In the genomic region with DNA sequence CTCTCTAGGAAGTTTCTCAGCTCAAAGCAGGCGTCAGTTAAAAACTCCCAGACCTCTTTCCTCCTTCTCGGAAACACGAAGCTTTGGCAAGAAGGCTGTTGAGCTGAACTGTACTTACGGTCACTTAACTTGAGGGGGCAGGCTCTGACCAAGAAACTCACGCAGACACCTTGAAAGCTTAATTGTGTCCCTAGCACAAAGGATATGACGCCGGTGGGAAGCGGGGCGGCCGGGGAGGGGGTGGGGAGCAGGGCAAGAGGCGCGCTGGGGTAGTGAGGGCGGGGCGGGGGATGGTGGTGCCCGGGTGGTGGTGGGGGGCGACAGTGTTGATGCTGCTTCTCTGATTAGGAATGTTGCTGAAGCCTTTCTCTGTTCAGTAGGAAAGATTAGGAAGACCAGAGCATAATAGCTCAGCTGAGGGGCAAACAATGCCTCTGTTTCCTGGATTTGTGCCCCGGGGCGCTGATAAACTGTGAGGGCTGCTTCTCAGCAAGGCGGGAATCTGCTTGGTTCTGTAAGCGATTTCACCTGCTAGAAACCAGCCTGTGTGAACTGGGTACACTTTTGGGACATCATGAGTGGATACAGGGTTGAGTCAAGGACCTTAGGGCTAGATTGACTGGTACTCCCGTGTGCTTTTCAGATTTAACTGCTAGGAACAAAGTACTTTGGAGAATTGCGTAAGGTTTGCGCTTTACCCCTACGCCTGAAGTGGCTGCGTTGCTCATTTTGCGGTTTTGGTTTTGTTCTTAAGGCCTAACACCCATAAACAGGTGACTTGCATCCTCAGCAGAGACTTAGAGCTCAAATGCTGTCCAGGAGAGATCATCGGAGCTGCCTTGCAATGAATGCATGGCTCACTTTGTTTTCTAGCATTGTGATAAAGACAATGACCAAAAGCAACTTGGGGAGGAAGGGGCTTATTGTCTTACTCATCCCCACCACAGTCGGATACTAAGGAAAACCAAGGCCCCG, we compare ENCODE assay signal across 8 mouse cellular contexts. TPM values are rescaled to one million over a fixed set of nuclear protein-coding genes. Genes with fewer than 3 reads are reported as not detected.
DNase-seq lines count a peak whose midpoint lies in the region; ATAC-seq and TF ChIP-seq lines count a peak whose summit lies in the region.

No protein-coding gene starts in this region.

- peak; percentile 72 for ATAC-seq in Patski
- peak; percentile 67 for ATAC-seq in heart, embryonic 11.5 days (replicated peaks; ENCODE audit: insufficient number of reproducible peaks, low FRiP score, low TSS enrichment)
- ATAC-seq in liver, postnatal 0 days, result peak; percentile 46
- ATAC-seq in neural tube, embryonic 12.5 days (ENCODE audit: low FRiP score, low read depth), result peak; percentile 95
- ATAC-seq in cerebellum, adult (ENCODE audit: insufficient number of reproducible peaks, low FRiP score, low TSS enrichment), result no peak

- no peaks in the 10 kb centered on the region for H3K27me3 ChIP-seq in Patski
- H3K27me3 ChIP-seq in embryonic facial prominence, embryonic 10.5 days (replicated peaks; ENCODE audit: low read depth, poor library complexity, severe bottlenecking), result no peaks in the 10 kb centered on the region
- no peaks in the 10 kb centered on the region for H3K27me3 ChIP-seq in heart, embryonic 11.5 days (ENCODE audit: control insufficient read depth, insufficient read depth, low read length)
- H3K27me3 ChIP-seq in liver, postnatal 0 days (ENCODE audit: insufficient read depth, low read length), result no peaks in the 10 kb centered on the region
- no peaks in the 10 kb centered on the region for H3K27me3 ChIP-seq in neural tube, embryonic 12.5 days (replicated peaks)

- peak; percentile 76 for TF ChIP-seq CTCF in Patski (IDR thresholded peaks at IDR 0.05)
- peak; percentile 79 for TF ChIP-seq CTCF in liver, postnatal 0 days (IDR thresholded peaks at IDR 0.05; ENCODE audit: low read depth)

- in situ Hi-C loops in Patski (cut with MboI; ENCODE audit: low pct_unique_long_range_greater_than_20kb), result loop anchor here (5.0 to 10.0 kb wide), 4 partner anchors 60 to 312 kb away; a partner anchor contains a TSS

- peaks cover 17% of the 10 kb centered on the region for H3K4me1 ChIP-seq in embryonic facial prominence, embryonic 10.5 days
- H3K4me1 ChIP-seq in heart, embryonic 11.5 days (ENCODE audit: control insufficient read depth, insufficient read depth, low read length), result peaks cover 17% of the 10 kb centered on the region; the same call in 1 of the 2 replicates
- peaks cover 30% of the 10 kb centered on the region for H3K4me1 ChIP-seq in liver, postnatal 0 days (ENCODE audit: insufficient read depth)
- no peaks in the 10 kb centered on the region for H3K4me1 ChIP-seq in neural tube, embryonic 12.5 days

- DNase-seq in 3134 (ENCODE audit: extremely low read depth, insufficient read length, low spot score), result peak; percentile 3
- peak; percentile 51 for DNase-seq in Patski (ENCODE audit: low read depth, low spot score)
- peak; percentile 85 for DNase-seq in embryonic facial prominence, embryonic 10.5 days (ENCODE audit: low spot score)
- DNase-seq in kidney, adult 8-10 months, result peak; percentile 59 to 60
- peak; percentile 74 for DNase-seq in liver, postnatal 0 days

- H3K9me3 ChIP-seq in embryonic facial prominence, embryonic 10.5 days, result no peaks in the 10 kb centered on the region; the same call in 1 of the 2 replicates
- no peaks in the 10 kb centered on the region for H3K9me3 ChIP-seq in heart, embryonic 11.5 days (replicated peaks; ENCODE audit: control insufficient read depth, low read length)
- no peaks in the 10 kb centered on the region; the same call in none of the 2 replicates for H3K9me3 ChIP-seq in liver, postnatal 0 days (ENCODE audit: low read length)
- peaks cover 2% of the 10 kb centered on the region; the same call in 1 of the 2 replicates for H3K9me3 ChIP-seq in neural tube, embryonic 12.5 days

- no peaks in the 10 kb centered on the region for H3K36me3 ChIP-seq in embryonic facial prominence, embryonic 10.5 days (replicated peaks)
- H3K36me3 ChIP-seq in heart, embryonic 11.5 days (ENCODE audit: control insufficient read depth, insufficient read depth, low read length), result no peaks in the 10 kb centered on the region
- peaks cover 13% of the 10 kb centered on the region for H3K36me3 ChIP-seq in liver, postnatal 0 days (replicated peaks; ENCODE audit: insufficient read depth, low read length)
- H3K36me3 ChIP-seq in neural tube, embryonic 12.5 days, result no peaks in the 10 kb centered on the region

- TF ChIP-seq EP300 in liver, postnatal 0 days (IDR thresholded peaks at IDR 0.05; ENCODE audit: low read depth), result no peak

- peak overlapping the region; percentile 89 for H3K27ac ChIP-seq in embryonic facial prominence, embryonic 10.5 days (replicated peaks)
- peak overlapping the region; percentile 65 for H3K27ac ChIP-seq in heart, embryonic 11.5 days (ENCODE audit: low read depth, low read length)
- peak overlapping the region; percentile 65 for H3K27ac ChIP-seq in liver, postnatal 0 days (ENCODE audit: low read depth)
- no peak overlapping the region for H3K27ac ChIP-seq in neural tube, embryonic 12.5 days

- WGBS in embryonic facial prominence, embryonic 10.5 days, result 10% methylated on average over 29 of the region's 29 CpGs
- WGBS in heart, embryonic 11.5 days (ENCODE audit: insufficient replicate concordance), result 12% methylated on average over 29 of the region's 29 CpGs
- 4% methylated on average over 29 of the region's 29 CpGs for WGBS in liver, postnatal 0 days (ENCODE audit: insufficient replicate concordance)
- WGBS in neural tube, embryonic 12.5 days, result 14% methylated on average over 29 of the region's 29 CpGs

- H3K9ac ChIP-seq in heart, embryonic 11.5 days (ENCODE audit: low read depth, low read length), result peak overlapping the region; percentile 52; the same call in 1 of the 2 replicates
- peak overlapping the region; percentile 65 for H3K9ac ChIP-seq in liver, postnatal 0 days (replicated peaks)
- peak overlapping the region; percentile 47; the same call in 1 of the 2 replicates for H3K9ac ChIP-seq in neural tube, embryonic 12.5 days

- peak overlapping the region; percentile 57 for H3K4me2 ChIP-seq in heart, embryonic 11.5 days
- peak overlapping the region; percentile 78 for H3K4me2 ChIP-seq in liver, postnatal 0 days (ENCODE audit: low read depth, low read length)
- peak overlapping the region; percentile 68 for H3K4me2 ChIP-seq in neural tube, embryonic 12.5 days (replicated peaks)

- peak overlapping the region; percentile 58 for H3K4me3 ChIP-seq in embryonic facial prominence, embryonic 10.5 days
- H3K4me3 ChIP-seq in heart, embryonic 11.5 days (ENCODE audit: low read depth, low read length), result peak overlapping the region; percentile 34
- peak overlapping the region; percentile 39 for H3K4me3 ChIP-seq in liver, postnatal 0 days (ENCODE audit: low read depth, low read length)
- peak overlapping the region; percentile 27; the same call in 1 of the 2 replicates for H3K4me3 ChIP-seq in neural tube, embryonic 12.5 days

- POLR2A ChIA-PET in Patski (lab: Charles Lee), result interaction anchor here (0.9 kb wide), 1 partner anchor 61 kb away, joined by 3 read pairs; no protein-coding TSS in a partner anchor

- CTCF ChIA-PET in Patski (lab: Charles Lee), result interaction anchor here (1.0 to 5.3 kb wide), 14 partner anchors 15 to 284 kb away, joined by 3 to 73 read pairs (median 4); no protein-coding TSS in a partner anchor

RNA-seq across cellular contexts. Expression of a gene that starts 33.2 kb away (rescaled TPM):
- polyA plus RNA-seq in Patski (2021), result 0.96 TPM
- 7.4 and 8.2 TPM in 2 replicates for polyA plus RNA-seq in embryonic facial prominence, embryonic 10.5 days (2016; fragmentation: Nextera tagmentation; extraction: Ambion mirVana)
- polyA plus RNA-seq in heart, embryonic 11.5 days (2014; fragmentation: Nextera tagmentation; extraction: Ambion mirVana), result 13.9 and 20.8 TPM in 2 replicates
- 2.5 and 3.5 TPM in 2 replicates for polyA plus RNA-seq in liver, postnatal 0 days (2015; fragmentation: Nextera tagmentation; extraction: Ambion mirVana)
- polyA plus RNA-seq in neural tube, embryonic 12.5 days (2016; fragmentation: Nextera tagmentation; extraction: Ambion mirVana), result 10.7 and 12.2 TPM in 2 replicates

RNA-seq across cellular contexts. Expression of a gene that starts 56.9 kb away (rescaled TPM):
- polyA plus RNA-seq in Patski (2021), result 0.06 TPM
- polyA plus RNA-seq in embryonic facial prominence, embryonic 10.5 days (2016; fragmentation: Nextera tagmentation; extraction: Ambion mirVana), result not detected in 2 replicates
- polyA plus RNA-seq in heart, embryonic 11.5 days (2014; fragmentation: Nextera tagmentation; extraction: Ambion mirVana), result not detected in 2 replicates
- 0.60 and 0.69 TPM in 2 replicates for polyA plus RNA-seq in liver, postnatal 0 days (2015; fragmentation: Nextera tagmentation; extraction: Ambion mirVana)
- polyA plus RNA-seq in neural tube, embryonic 12.5 days (2016; fragmentation: Nextera tagmentation; extraction: Ambion mirVana), result not detected in 2 replicates

Comparison
In these comparisons a context has a peak if more than half of its experiments do, and no peak if none do; other contexts are left out.
1. DNase-seq: peak in every context shown above with its lines; median percentile 85 in embryonic facial prominence, embryonic 10.5 days; 74 in liver, postnatal 0 days; 60 in kidney, adult 8-10 months; 51 in Patski; 3 in 3134.